Mouse (Mus musculus): ENCODE data around the gene Olfr1378.

GRCm38 (mm10) chr11:50952290-50952689 is 14.0 kb upstream of the Olfr1378 start:
- TF ChIP-seq CHD2 (IDR thresholded peaks at IDR 0.05; ENCODE audit: low read depth, low read length): no peak
- no peak for TF ChIP-seq ZNF384 (IDR thresholded peaks at IDR 0.05; ENCODE audit: low read depth, low read length)
